Mouse (Mus musculus): ENCODE measurements around the gene Ajm1. TPM values are rescaled to one million over a fixed set of nuclear protein-coding genes. Genes with fewer than 3 reads are reported as not detected.

Ajm1 gene
- polyA plus RNA-seq, 1 experiment from 2014 or later: 0.28 TPM

DNA sequence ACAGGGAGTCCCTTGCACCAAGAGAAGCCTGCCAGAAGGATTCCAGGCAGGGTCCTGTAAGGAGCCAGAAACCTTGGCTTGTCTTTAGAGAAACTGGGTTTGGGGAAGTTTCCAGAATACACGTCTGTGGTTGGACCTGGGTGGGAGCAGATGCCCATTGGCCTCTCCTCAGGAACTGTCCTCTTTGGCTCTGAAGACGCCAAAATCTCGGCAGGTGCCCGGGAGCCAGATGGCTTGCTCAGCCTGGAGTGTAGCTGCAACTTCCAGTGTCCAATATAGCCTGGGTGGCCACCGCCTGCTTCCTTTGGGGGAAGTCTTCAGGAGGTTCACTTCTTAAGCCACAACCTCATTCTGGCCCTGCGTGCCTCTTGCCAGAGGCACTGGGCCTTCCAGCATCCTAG is 344 bp upstream of the Ajm1 start:
- Histone ChIP-seq H3K36me3 (ENCODE audit: control insufficient read depth, insufficient read depth, low read length) (peaks cover 2% of the 10 kb centered on the region; the same call in 1 of the 2 replicates), H3K27ac (ENCODE audit: low read depth, low read length) (no peak overlapping the region), H3K27me3 (ENCODE audit: control insufficient read depth, insufficient read depth, low read length) (peaks cover 45% of the 10 kb centered on the region), H3K9me3 (ENCODE audit: control insufficient read depth, low read length) (no peaks in the 10 kb centered on the region), H3K4me1 (replicated peaks; ENCODE audit: control insufficient read depth, insufficient read depth, low read length) (peaks cover 15% of the 10 kb centered on the region), H3K4me3 (ENCODE audit: low read depth, low read length) (no peak overlapping the region), H3K4me2 (ENCODE audit: low read depth, low read length, severe bottlenecking) (no peak overlapping the region; the same call in 1 of the 2 replicates), H3K9ac (ENCODE audit: low read length) (no peak overlapping the region)
- ATAC-seq (replicated peaks; ENCODE audit: low FRiP score) (no peak), DNase-seq (ENCODE audit: low spot score) (peak; percentile 60)
- 45% methylated on average over 6 of the region's 6 CpGs for WGBS

DNA sequence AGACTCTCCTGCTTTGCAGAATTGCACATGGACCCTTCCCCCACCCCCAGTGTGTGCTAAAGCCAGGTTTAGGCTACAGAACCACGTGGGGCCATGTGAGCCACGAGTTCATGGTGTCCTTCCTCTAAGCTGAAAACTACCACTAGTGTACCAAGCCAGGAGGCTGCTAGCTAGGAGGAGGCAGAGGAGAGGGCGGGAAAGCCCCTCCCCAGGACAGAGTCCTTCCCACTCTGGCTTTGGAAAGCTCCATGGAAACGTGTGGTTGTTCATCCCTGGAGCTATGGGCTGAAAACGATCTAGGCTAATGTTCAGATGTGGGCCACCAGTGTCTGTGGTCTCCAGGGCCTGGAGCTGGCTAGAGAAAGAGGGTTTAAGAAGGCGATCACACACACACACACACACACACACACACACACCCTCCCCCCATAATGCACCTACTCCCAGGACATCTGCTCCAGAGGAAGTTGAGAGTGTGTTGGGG is 896 bp downstream of the Ajm1 start:
- Histone ChIP-seq H3K9ac (ENCODE audit: low read length) (no peak overlapping the region), H3K4me1 (replicated peaks; ENCODE audit: control insufficient read depth, insufficient read depth, low read length) (peaks cover 18% of the 10 kb centered on the region), H3K4me3 (ENCODE audit: low read depth, low read length) (no peak overlapping the region), H3K27me3 (ENCODE audit: control insufficient read depth, insufficient read depth, low read length) (peaks cover 58% of the 10 kb centered on the region), H3K36me3 (ENCODE audit: control insufficient read depth, insufficient read depth, low read length) (peaks cover 2% of the 10 kb centered on the region; the same call in 1 of the 2 replicates), H3K9me3 (ENCODE audit: control insufficient read depth, low read length) (no peaks in the 10 kb centered on the region), H3K4me2 (ENCODE audit: low read depth, low read length, severe bottlenecking) (no peak overlapping the region), H3K27ac (ENCODE audit: low read depth, low read length) (no peak overlapping the region)
- WGBS: 53% methylated on average over 6 of the region's 6 CpGs
- no peak for DNase-seq (ENCODE audit: low spot score)
- ATAC-seq (replicated peaks; ENCODE audit: low FRiP score): no peak

DNA sequence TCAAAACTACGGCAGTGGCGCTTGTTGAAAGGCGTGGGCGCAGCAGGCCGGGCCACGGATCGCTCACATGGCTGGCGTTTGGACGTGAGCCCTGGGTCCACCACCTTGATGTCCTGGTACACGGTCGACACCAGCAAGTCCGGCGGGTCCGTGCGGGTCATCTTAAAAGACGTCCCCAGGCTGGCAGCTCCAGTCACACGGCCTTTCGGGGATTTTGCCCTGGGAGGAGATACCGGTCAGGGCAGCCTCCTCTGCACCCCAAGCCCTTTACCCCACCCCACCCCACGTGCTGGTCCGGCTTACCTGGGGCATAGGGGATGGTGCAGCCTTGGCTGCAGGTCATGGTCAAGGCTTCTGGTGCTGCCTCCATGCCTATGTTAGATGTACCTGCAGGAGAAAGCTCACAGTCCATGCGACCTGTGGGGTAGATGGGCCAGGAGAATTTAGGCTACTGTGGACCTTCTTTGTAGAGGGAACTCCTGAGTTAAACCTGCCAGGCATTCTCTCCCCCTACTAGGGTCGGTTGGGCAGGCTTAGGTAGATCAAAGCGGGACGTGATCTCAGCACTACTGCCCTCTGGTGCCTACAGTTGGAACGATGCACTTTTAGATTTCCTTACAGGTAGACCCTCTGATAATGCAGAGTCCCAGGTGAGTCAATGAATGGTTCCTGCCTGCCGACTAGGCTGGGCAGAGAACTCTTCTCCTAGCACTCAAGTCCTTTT is 1.7 kb downstream of the Ajm1 start:
- H3K4me3 ChIP-seq (ENCODE audit: low read depth, low read length): no peak overlapping the region
- H3K4me2 ChIP-seq (ENCODE audit: low read depth, low read length, severe bottlenecking): 0 out of 2 replicates have a peak overlapping the region, but pooled peaks have one; percentile 15
- peaks cover 58% of the 10 kb centered on the region for H3K27me3 ChIP-seq (ENCODE audit: control insufficient read depth, insufficient read depth, low read length)
- 5% methylated on average over 27 of the region's 27 CpGs for WGBS
- DNase-seq (ENCODE audit: low spot score) (no peak), ATAC-seq (replicated peaks; ENCODE audit: low FRiP score) (no peak)
- H3K9me3 ChIP-seq (ENCODE audit: control insufficient read depth, low read length): no peaks in the 10 kb centered on the region
- H3K27ac ChIP-seq (ENCODE audit: low read depth, low read length): no peak overlapping the region
- H3K4me1 ChIP-seq (replicated peaks; ENCODE audit: control insufficient read depth, insufficient read depth, low read length): peaks cover 22% of the 10 kb centered on the region
- peaks cover 2% of the 10 kb centered on the region; the same call in 1 of the 2 replicates for H3K36me3 ChIP-seq (ENCODE audit: control insufficient read depth, insufficient read depth, low read length)
- H3K9ac ChIP-seq (ENCODE audit: low read length): no peak overlapping the region

DNA sequence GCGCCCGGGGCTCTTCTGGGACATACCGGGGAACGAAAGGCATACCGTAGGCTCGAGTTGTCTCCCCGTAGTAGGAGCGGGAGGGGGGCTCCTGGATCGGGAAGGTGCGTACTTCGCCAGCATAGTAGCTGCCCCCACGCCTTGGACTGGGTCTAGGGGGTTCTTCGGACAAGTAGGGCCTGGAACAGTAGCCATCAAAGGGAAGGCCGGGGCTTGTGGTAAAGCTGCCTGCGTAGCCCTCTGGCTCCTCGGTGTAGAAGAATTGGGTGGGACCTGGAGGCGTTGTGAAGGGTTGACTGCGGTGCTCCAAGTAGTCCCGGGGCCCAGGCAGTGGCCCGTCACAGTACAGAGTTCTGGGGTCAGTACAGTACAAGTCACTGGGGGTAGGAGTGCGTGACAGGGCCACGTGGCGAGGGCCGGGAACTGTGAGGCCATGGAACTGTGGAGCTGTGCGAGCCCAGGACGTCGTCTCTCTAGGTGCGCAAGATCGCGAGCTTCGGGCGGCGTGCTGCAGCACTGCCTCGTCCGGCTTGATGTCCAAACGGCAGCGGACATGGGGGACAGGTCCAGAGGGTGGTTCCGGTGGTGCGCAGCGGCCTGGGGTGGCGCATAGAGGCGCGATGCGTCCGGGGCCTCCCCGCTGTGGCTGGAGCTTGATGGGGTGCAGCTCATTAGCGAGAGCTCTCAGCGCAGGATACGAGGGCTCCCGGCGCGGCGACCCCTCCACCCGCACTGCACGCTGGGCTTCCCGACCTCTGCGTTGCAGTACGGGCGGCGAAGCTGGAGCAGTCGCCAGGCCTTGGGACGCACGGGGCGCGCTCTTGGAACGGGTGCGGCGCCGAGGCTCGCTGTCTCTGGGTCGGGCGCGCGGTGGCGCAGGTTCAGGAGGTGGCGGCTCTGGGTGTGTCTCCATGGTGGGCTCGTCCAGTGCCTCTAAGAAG is 2.5 kb downstream of the Ajm1 start:
- no peak overlapping the region for H3K4me3 ChIP-seq (ENCODE audit: low read depth, low read length)

DNA sequence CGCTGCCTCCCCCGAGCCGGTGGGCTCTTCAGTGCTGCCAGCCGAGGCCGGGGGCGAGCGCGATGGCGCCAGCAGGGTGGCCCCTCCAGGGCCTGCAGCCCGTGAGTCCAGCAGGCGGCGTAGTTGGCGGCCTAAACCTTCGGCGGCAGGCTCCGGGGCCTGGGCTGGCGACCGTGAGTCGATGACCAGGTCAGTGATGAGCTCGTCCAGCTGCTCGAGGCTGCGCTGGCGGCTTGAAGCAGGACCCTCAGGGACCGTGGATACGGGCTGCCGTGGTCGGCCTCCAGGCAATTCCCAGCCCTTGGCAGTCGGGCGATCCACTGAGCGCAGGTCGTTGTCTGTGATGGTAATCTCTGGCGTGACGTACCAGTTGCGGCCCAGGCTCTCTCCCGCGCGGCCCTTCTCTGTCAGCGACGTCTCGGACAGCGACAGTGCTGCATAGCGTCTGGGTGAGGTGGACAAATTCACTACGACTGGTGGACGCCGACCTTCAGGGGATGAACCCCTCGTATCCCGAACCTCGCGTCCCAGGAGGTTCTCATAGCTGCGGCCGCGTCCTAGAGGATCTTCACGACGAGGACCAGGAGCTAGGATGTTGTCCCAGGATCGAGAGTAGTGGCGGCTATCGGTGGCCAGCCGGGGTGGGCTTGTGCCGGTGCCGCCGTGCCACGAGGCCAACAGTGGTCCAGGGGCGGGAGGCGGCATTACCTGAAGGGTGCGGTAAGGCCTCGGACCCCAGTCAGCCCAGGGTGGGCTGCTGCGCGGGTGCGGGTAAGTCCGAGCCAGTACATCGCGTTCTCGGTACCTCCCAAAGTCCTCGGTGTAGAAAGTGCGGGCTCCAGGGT is 3.4 kb downstream of the Ajm1 start:
- H3K9ac ChIP-seq (ENCODE audit: low read length): peak overlapping the region; percentile 23; the same call in 1 of the 2 replicates
- DNase-seq (ENCODE audit: low spot score) (peak; percentile 75), ATAC-seq (replicated peaks; ENCODE audit: low FRiP score) (no peak)
- H3K27ac ChIP-seq (ENCODE audit: low read depth, low read length): no peak overlapping the region
- 4% methylated on average over 75 of the region's 75 CpGs for WGBS
- peak overlapping the region; percentile 19 for H3K4me3 ChIP-seq (ENCODE audit: low read depth, low read length)
- peak overlapping the region; percentile 31 for H3K4me2 ChIP-seq (ENCODE audit: low read depth, low read length, severe bottlenecking)
- peaks cover 28% of the 10 kb centered on the region for H3K4me1 ChIP-seq (replicated peaks; ENCODE audit: control insufficient read depth, insufficient read depth, low read length)
- peaks cover 58% of the 10 kb centered on the region for H3K27me3 ChIP-seq (ENCODE audit: control insufficient read depth, insufficient read depth, low read length)
- H3K36me3 ChIP-seq (ENCODE audit: control insufficient read depth, insufficient read depth, low read length): no peaks in the 10 kb centered on the region
- H3K9me3 ChIP-seq (ENCODE audit: control insufficient read depth, low read length): no peaks in the 10 kb centered on the region

More for the DNA sequence above, 2.5 kb downstream of the Ajm1 start:
- Histone ChIP-seq H3K27ac (ENCODE audit: low read depth, low read length) (no peak overlapping the region), H3K9me3 (ENCODE audit: control insufficient read depth, low read length) (no peaks in the 10 kb centered on the region), H3K4me1 (replicated peaks; ENCODE audit: control insufficient read depth, insufficient read depth, low read length) (peaks cover 23% of the 10 kb centered on the region), H3K27me3 (ENCODE audit: control insufficient read depth, insufficient read depth, low read length) (peaks cover 58% of the 10 kb centered on the region), H3K9ac (ENCODE audit: low read length) (no peak overlapping the region), H3K4me2 (ENCODE audit: low read depth, low read length, severe bottlenecking) (0 out of 2 replicates have a peak overlapping the region, but pooled peaks have one; percentile 15), H3K36me3 (ENCODE audit: control insufficient read depth, insufficient read depth, low read length) (peaks cover 2% of the 10 kb centered on the region; the same call in 1 of the 2 replicates)
- peak; percentile 64 for DNase-seq (ENCODE audit: low spot score)
- 6% methylated on average over 76 of the region's 77 CpGs for WGBS
- ATAC-seq (replicated peaks; ENCODE audit: low FRiP score): no peak

DNA sequence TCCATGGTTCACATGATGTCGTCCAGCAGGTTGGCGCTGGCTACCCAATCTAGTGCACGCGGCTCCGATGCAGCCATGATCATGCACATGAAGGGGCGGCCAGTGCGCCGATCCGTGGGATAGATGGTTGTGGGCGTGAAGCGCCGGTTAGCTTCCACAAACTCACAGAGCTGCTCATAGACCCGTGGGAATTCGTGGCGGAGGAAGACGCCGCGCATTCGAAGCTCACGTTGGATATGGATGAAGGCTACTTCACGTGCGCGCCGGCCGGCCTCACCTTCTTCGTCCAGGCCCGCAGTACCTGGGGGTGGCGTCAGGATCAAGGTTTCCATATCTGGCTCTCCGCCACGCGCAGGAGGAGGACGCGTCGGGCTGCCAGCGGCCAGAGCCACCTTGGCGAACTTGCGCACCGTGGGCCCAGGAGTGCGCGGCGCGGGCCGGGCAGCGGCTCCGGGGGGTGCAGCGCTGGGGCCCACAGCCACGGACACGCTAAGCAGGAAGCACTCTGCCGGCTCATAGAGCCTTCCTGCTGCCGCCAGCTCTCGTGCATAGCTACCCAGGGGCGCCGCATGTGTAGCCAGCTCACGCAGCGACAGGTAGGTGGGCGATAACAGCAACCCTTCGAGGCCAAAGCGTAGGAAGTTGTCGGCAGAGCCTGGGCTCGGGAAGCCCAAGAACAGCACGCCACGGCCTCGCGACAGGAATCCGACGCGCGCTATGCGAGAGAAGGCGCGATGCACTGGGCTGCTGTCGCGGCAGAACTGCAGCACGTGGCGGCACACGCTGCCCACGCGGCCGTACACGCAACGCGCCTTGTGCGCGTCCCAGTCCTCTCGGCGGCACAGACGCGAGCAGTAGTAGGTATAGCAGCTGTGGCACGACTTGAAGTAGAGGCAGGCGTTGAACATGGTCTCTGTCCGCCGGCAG is 4.3 kb downstream of the Ajm1 start:
- 14% methylated on average over 92 of the region's 92 CpGs for WGBS
- ATAC-seq (replicated peaks; ENCODE audit: low FRiP score) (no peak), DNase-seq (ENCODE audit: low spot score) (peak; percentile 58)
- Histone ChIP-seq H3K4me2 (ENCODE audit: low read depth, low read length, severe bottlenecking) (peak overlapping the region; percentile 31), H3K4me3 (ENCODE audit: low read depth, low read length) (peak overlapping the region; percentile 19), H3K9ac (ENCODE audit: low read length) (peak overlapping the region; percentile 23; the same call in 1 of the 2 replicates), H3K27me3 (ENCODE audit: control insufficient read depth, insufficient read depth, low read length) (peaks cover 58% of the 10 kb centered on the region), H3K27ac (ENCODE audit: low read depth, low read length) (no peak overlapping the region), H3K9me3 (ENCODE audit: control insufficient read depth, low read length) (no peaks in the 10 kb centered on the region), H3K36me3 (ENCODE audit: control insufficient read depth, insufficient read depth, low read length) (no peaks in the 10 kb centered on the region), H3K4me1 (replicated peaks; ENCODE audit: control insufficient read depth, insufficient read depth, low read length) (peaks cover 28% of the 10 kb centered on the region)

DNA sequence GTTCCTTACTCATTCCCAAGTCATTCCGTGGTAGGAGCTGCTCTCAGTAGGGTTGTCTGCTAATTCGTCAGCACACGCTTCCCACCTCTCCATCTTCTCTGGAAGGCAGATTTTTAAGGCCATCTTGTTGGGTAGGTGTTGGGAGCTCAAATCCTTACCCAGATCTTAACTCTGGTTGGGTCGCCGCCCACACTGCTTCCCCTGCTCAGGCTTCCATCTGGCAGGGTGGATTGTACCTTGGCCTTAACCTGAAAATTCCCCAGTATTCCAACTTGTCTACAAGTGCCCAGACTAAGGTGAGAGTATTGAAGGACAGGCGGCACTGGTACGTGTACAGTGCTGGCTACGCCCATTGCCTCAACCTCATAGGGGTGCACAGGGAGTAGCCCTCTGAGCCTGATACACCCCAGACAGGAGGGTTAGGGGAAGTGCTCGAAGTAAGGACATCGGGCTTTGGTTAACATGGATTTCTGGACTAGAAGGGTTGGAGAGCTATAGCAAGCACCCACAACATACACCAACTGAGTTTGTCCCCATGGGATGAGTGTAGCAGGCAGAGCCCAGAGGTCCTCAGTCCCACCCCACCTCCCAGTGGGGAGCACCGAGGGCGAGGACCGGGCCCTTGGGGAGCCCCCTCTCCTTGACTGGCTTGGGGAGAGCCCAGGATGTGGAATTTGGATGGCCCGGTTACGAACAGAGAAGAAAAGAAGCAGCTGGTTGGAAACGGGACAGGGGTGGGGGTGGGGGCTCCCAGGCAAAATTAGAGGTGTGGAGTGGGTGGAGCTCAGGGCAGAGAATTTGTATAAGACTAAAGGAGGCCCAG is 5.3 kb downstream of the Ajm1 start:
- Histone ChIP-seq H3K9ac (ENCODE audit: low read length) (peak overlapping the region; percentile 67; the same call in 1 of the 2 replicates), H3K4me3 (ENCODE audit: low read depth, low read length) (no peak overlapping the region), H3K27ac (ENCODE audit: low read depth, low read length) (no peak overlapping the region), H3K4me2 (ENCODE audit: low read depth, low read length, severe bottlenecking) (peak overlapping the region; percentile 83), H3K4me1 (replicated peaks; ENCODE audit: control insufficient read depth, insufficient read depth, low read length) (peaks cover 25% of the 10 kb centered on the region), H3K27me3 (ENCODE audit: control insufficient read depth, insufficient read depth, low read length) (peaks cover 56% of the 10 kb centered on the region), H3K36me3 (ENCODE audit: control insufficient read depth, insufficient read depth, low read length) (no peaks in the 10 kb centered on the region), H3K9me3 (ENCODE audit: control insufficient read depth, low read length) (no peaks in the 10 kb centered on the region)
- WGBS: 70% methylated on average over 16 of the region's 16 CpGs
- ATAC-seq (replicated peaks; ENCODE audit: low FRiP score): no peak
- DNase-seq (ENCODE audit: low spot score): no peak
